Mouse (Mus musculus) forelimb bud, embryonic 11.5 days (tissue): ENCODE results near the gene Pik3r1.

Source experiments
- DNase-seq: peaks from one replicate; pipeline ENCODE4 v3.0.0-alpha.2; 2012; ENCODE audit warnings: low read depth, low spot score

Gene Pik3r1

GRCm38 (mm10) chr13:101767013-101767808 is 806 bp downstream of the Pik3r1 start:
- peak; percentile 61 for DNase-seq

- DNase-seq = no peak
Observed at GRCm38 (mm10) chr13:101766605-101767012, 1.4 kb downstream of the Pik3r1 start.

GRCm38 (mm10) chr13:101765976-101766375 is 2.0 kb downstream of the Pik3r1 start:
- no peak for DNase-seq

- DNase-seq = no peak
Observed at GRCm38 (mm10) chr13:101764111-101764510, 3.9 kb downstream of the Pik3r1 start.

- DNase-seq = no peak
Observed at GRCm38 (mm10) chr13:101763676-101764075, 4.3 kb downstream of the Pik3r1 start.

- no peak for DNase-seq
Observed at GRCm38 (mm10) chr13:101763149-101763548, 4.9 kb downstream of the Pik3r1 start.

- DNase-seq = no peak
Observed at GRCm38 (mm10) chr13:101761617-101762016, 6.4 kb downstream of the Pik3r1 start.

GRCm38 (mm10) chr13:101760953-101761352 is 7.1 kb downstream of the Pik3r1 start:
- no peak for DNase-seq

GRCm38 (mm10) chr13:101760001-101760687 is 7.9 kb downstream of the Pik3r1 start:
- peak; percentile 55 for DNase-seq

- DNase-seq = no peak
Observed at GRCm38 (mm10) chr13:101759281-101759871, 8.6 kb downstream of the Pik3r1 start.

GRCm38 (mm10) chr13:101757801-101758422 is 10.1 kb downstream of the Pik3r1 start:
- DNase-seq = no peak

GRCm38 (mm10) chr13:101755228-101755627 is 12.8 kb downstream of the Pik3r1 start:
- DNase-seq = no peak

GRCm38 (mm10) chr13:101753639-101754038 is 14.4 kb downstream of the Pik3r1 start:
- DNase-seq = no peak

GRCm38 (mm10) chr13:101751816-101752215 is 16.2 kb downstream of the Pik3r1 start:
- no peak for DNase-seq

GRCm38 (mm10) chr13:101746012-101746595 is 21.9 kb downstream of the Pik3r1 start:
- no peak for DNase-seq

- DNase-seq = no peak
Observed at GRCm38 (mm10) chr13:101744943-101745342, 23.1 kb downstream of the Pik3r1 start.

- DNase-seq = no peak
Observed at GRCm38 (mm10) chr13:101744053-101744452, 24.0 kb downstream of the Pik3r1 start.

- DNase-seq = no peak
Observed at GRCm38 (mm10) chr13:101743247-101743646, 24.8 kb downstream of the Pik3r1 start.

GRCm38 (mm10) chr13:101742596-101742995 is 25.4 kb downstream of the Pik3r1 start:
- DNase-seq = no peak

GRCm38 (mm10) chr13:101741530-101742309 is 26.3 kb downstream of the Pik3r1 start:
- no peak for DNase-seq
